Mouse (Mus musculus): ENCODE data around the gene Efcab5. TPM values are rescaled to one million over a fixed set of nuclear protein-coding genes. Genes with fewer than 3 reads are reported as not detected.
"Not testable (repeated sequence)": the region's sequence is repeated elsewhere in the genome, so short reads cannot be mapped to it uniquely, and the experiment has no call there.

The Efcab5 gene
- polyA plus RNA-seq, 1 experiment from 2014 or later, result 0.79 TPM

GRCm38 (mm10) chr11:77095206-77095605 is 93.6 kb downstream of the Efcab5 start:
- H3K9me3 ChIP-seq (replicated peaks), result no peaks in the 10 kb centered on the region
- no peak overlapping the region for H3K9ac ChIP-seq
- H3K27me3 ChIP-seq, result no peaks in the 10 kb centered on the region; the same call in 1 of the 2 replicates
- H3K4me2 ChIP-seq (replicated peaks), result no peak overlapping the region
- no peaks in the 10 kb centered on the region for H3K36me3 ChIP-seq
- no peak overlapping the region for H3K4me3 ChIP-seq (replicated peaks)
- WGBS, result 55% methylated on average over 10 of the region's 10 CpGs
- H3K4me1 ChIP-seq, result peaks cover 4% of the 10 kb centered on the region; the same call in 1 of the 2 replicates
- H3K27ac ChIP-seq (replicated peaks), result no peak overlapping the region
- ATAC-seq (ENCODE audit: insufficient number of reproducible peaks, low FRiP score, low TSS enrichment, low read depth), result no peak

- Histone ChIP-seq H3K4me2 (replicated peaks) (no peak overlapping the region), H3K27ac (replicated peaks) (no peak overlapping the region), H3K27me3 (no peaks in the 10 kb centered on the region), H3K36me3 (no peaks in the 10 kb centered on the region), H3K9ac (no peak overlapping the region), H3K4me1 (peaks cover 4% of the 10 kb centered on the region; the same call in 1 of the 2 replicates), H3K4me3 (replicated peaks) (no peak overlapping the region), H3K9me3 (replicated peaks) (no peaks in the 10 kb centered on the region)
- 58% methylated on average over 8 of the region's 8 CpGs for WGBS
- ATAC-seq (ENCODE audit: insufficient number of reproducible peaks, low FRiP score, low TSS enrichment, low read depth), result no peak
Observed at GRCm38 (mm10) chr11:77094136-77094535, 94.6 kb downstream of the Efcab5 start.

DNA sequence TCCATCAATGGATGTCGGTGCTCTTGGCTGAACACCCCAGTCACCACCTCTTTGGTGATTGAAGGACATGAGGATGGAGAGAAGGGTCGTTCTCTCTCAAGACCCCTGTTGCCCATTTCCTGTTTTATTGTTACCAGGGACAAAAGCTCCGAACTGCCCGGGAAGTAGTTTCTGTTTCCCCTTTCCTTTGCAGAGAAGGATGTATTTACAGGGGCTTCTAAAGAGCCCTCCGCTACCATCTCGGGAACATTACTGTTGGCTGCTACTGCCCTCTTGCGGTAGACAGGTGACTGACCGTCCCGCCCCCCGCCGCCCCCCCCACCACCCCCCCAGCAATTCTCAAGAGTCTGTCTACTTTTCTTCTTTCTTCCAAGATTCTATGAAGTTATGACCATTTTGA is 95.6 kb downstream of the Efcab5 start:
- no peak for ATAC-seq (ENCODE audit: insufficient number of reproducible peaks, low FRiP score, low TSS enrichment, low read depth)
- peaks cover 4% of the 10 kb centered on the region; the same call in 1 of the 2 replicates for H3K4me1 ChIP-seq
- H3K27ac ChIP-seq (replicated peaks), result no peak overlapping the region
- 1% methylated on average over 11 of the region's 11 CpGs for WGBS
- no peak overlapping the region for H3K9ac ChIP-seq
- H3K27me3 ChIP-seq, result no peaks in the 10 kb centered on the region
- no peaks in the 10 kb centered on the region for H3K36me3 ChIP-seq
- H3K9me3 ChIP-seq (replicated peaks), result no peaks in the 10 kb centered on the region
- peak overlapping the region; percentile 53 for H3K4me2 ChIP-seq (replicated peaks)
- peak overlapping the region; percentile 39 for H3K4me3 ChIP-seq (replicated peaks)

GRCm38 (mm10) chr11:77089162-77089561 is 99.6 kb downstream of the Efcab5 start:
- 61% methylated on average over 2 of the region's 2 CpGs for WGBS
- Histone ChIP-seq H3K9ac (no peak overlapping the region), H3K4me1 (no peaks in the 10 kb centered on the region), H3K27ac (replicated peaks) (no peak overlapping the region), H3K9me3 (replicated peaks) (no peaks in the 10 kb centered on the region), H3K36me3 (no peaks in the 10 kb centered on the region), H3K4me3 (replicated peaks) (no peak overlapping the region), H3K4me2 (replicated peaks) (no peak overlapping the region), H3K27me3 (no peaks in the 10 kb centered on the region)
- no peak for ATAC-seq (ENCODE audit: insufficient number of reproducible peaks, low FRiP score, low TSS enrichment, low read depth)

DNA sequence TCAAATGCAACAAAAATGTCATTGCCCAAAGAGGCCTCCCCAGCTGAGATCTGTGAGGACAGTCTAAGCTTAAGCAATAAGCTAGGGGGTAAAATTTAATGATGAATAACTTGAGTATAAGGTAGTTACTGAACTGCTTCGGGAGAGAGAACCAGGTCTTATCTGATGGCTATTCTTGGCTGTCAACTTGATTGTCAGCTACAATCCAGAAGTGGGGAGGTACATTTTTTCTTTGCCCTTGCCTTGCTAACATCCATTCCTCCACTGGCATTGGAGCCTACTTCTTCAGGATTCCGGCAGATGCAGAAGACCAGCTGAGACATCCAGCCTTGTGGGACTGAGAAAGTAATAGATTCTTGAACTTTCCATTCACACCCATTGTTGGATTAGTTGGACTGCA is 101.8 kb downstream of the Efcab5 start:
- Histone ChIP-seq H3K4me3 (replicated peaks) (no peak overlapping the region), H3K36me3 (no peaks in the 10 kb centered on the region), H3K9ac (no peak overlapping the region), H3K27ac (replicated peaks) (no peak overlapping the region), H3K4me1 (no peaks in the 10 kb centered on the region), H3K27me3 (peaks cover 3% of the 10 kb centered on the region; the same call in 1 of the 2 replicates), H3K9me3 (replicated peaks) (no peaks in the 10 kb centered on the region), H3K4me2 (replicated peaks) (no peak overlapping the region)
- WGBS, result 82% methylated on average over 2 of the region's 2 CpGs
- ATAC-seq (ENCODE audit: insufficient number of reproducible peaks, low FRiP score, low TSS enrichment, low read depth), result no peak

DNA sequence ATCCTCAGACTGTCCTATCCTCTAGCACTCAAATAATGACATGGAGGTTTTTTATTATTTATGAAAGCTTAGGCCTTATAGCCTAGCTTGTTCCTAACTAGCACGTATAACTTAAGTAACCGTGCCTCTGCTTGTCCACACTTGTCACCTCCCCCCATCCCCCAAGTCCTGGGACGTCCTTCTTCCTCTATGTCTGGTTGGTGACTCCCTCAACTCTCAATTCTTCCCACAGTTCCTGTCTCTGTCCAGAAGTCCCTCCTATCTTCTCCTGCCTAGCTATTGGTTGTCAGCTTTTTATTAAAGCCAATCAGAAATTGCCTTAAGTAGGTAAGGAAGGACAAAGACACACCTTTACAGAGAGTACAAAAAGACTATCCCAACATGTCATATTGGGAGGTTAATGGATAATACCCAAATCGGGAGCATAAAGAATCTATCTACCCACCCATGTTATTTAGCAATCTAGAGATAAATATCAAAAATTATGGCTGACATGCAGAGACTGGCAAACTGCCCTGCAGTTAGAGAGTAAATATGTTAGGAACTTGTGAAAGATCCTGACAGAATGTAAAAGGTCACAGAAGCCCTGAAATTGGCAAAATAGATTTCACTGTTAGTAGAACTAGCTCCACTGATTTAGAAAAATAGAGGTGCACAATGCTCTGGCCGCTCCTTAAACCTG is 104.6 kb downstream of the Efcab5 start:
- no peak overlapping the region for H3K27ac ChIP-seq (replicated peaks)
- H3K4me1 ChIP-seq, result no peaks in the 10 kb centered on the region
- no peak overlapping the region for H3K4me3 ChIP-seq (replicated peaks)
- no peaks in the 10 kb centered on the region for H3K36me3 ChIP-seq
- peaks cover 8% of the 10 kb centered on the region; the same call in 1 of the 2 replicates for H3K27me3 ChIP-seq
- ATAC-seq (ENCODE audit: insufficient number of reproducible peaks, low FRiP score, low TSS enrichment, low read depth), result no peak
- no peaks in the 10 kb centered on the region for H3K9me3 ChIP-seq (replicated peaks)
- no peak overlapping the region for H3K9ac ChIP-seq
- H3K4me2 ChIP-seq (replicated peaks), result no peak overlapping the region
- 40% methylated on average over 5 of the region's 5 CpGs for WGBS

- H3K9me3 ChIP-seq (replicated peaks), result no peaks in the 10 kb centered on the region
- peaks cover 18% of the 10 kb centered on the region for H3K36me3 ChIP-seq
- peaks cover 7% of the 10 kb centered on the region for H3K4me1 ChIP-seq
- no peak overlapping the region for H3K4me2 ChIP-seq (replicated peaks)
- no peak for ATAC-seq (ENCODE audit: insufficient number of reproducible peaks, low FRiP score, low TSS enrichment, low read depth)
- H3K27me3 ChIP-seq, result peaks cover 8% of the 10 kb centered on the region; the same call in 1 of the 2 replicates
- no peak overlapping the region for H3K9ac ChIP-seq
- H3K27ac ChIP-seq (replicated peaks), result no peak overlapping the region
- 71% methylated on average over 1 of the region's 1 CpGs for WGBS
- H3K4me3 ChIP-seq (replicated peaks), result no peak overlapping the region
Observed at GRCm38 (mm10) chr11:77079361-77079760, 109.4 kb downstream of the Efcab5 start.

DNA sequence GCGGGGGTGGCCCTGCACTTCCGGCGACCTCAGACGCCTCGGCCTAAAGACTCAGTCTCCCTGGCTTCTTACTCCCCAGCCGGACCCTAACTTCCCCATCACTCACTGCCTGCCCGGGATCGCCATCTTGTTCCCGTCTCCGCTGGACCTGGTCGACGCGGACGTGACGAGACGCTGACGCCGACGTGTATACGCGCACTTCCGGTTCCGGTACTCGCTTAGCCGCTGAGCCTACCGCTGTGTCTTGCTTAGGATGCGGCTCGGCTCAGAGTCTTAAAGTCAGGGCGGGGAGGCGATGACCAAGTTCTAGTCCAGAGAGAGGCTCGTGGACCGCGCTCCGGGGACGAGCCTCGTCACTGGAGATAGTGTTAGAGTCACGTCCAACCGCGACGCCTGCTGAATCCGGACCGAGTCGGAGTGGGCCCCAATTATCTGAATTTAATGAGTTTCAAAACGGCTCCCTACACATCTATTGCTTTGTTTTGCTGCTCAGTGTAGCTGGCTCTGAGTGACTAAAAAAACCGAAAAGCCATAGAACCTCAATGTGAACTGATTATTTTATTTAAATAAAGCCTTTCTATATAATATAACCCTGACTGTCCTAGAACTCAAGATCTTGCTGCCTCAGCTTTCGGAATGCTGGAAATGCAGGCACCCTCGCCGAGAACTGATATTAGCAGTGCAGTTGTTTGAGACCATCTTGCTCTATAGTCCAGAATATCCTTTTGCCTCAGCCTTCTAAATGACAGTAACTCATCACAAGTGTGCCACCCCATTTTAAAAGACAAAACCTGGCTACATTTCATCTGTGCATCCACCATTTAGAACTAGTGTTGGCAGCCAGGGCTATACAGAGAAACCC is 110.3 kb downstream of the Efcab5 start, which contains the start of gene Nsrp1:
Gene Nsrp1, minus strand, starts transcription at position 163 of the 862 bp plus-strand sequence.
- WGBS, result 5% methylated on average over 48 of the region's 48 CpGs
- Histone ChIP-seq H3K27me3 (peaks cover 8% of the 10 kb centered on the region; the same call in 1 of the 2 replicates), H3K4me1 (peaks cover 7% of the 10 kb centered on the region), H3K4me2 (replicated peaks) (peak within 1 kb of the TSS; percentile 79), H3K9me3 (replicated peaks) (no peaks in the 10 kb centered on the region), H3K9ac (peak within 1 kb of the TSS; percentile 75), H3K36me3 (peaks cover 25% of the 10 kb centered on the region), H3K27ac (replicated peaks) (peak within 1 kb of the TSS; percentile 93), H3K4me3 (replicated peaks) (peak within 1 kb of the TSS; percentile 80)
- peak; percentile 95 for ATAC-seq (ENCODE audit: insufficient number of reproducible peaks, low FRiP score, low TSS enrichment, low read depth)

GRCm38 (mm10) chr11:77077792-77078191 is 111.0 kb downstream of the Efcab5 start:
- Histone ChIP-seq H3K27ac (replicated peaks) (peak overlapping the region; percentile 93), H3K4me2 (replicated peaks) (peak overlapping the region; percentile 79), H3K27me3 (peaks cover 8% of the 10 kb centered on the region; the same call in 1 of the 2 replicates), H3K36me3 (peaks cover 31% of the 10 kb centered on the region), H3K4me1 (peaks cover 7% of the 10 kb centered on the region), H3K4me3 (replicated peaks) (peak overlapping the region; percentile 80), H3K9me3 (replicated peaks) (no peaks in the 10 kb centered on the region), H3K9ac (peak overlapping the region; percentile 75)
- no peak for ATAC-seq (ENCODE audit: insufficient number of reproducible peaks, low FRiP score, low TSS enrichment, low read depth)
- 2% methylated on average over 16 of the region's 16 CpGs for WGBS

- not testable (repeated sequence) for ATAC-seq (ENCODE audit: insufficient number of reproducible peaks, low FRiP score, low TSS enrichment, low read depth); H3K27ac ChIP-seq (replicated peaks); H3K27me3 ChIP-seq; H3K9me3 ChIP-seq (replicated peaks); H3K4me1 ChIP-seq
- H3K4me2 ChIP-seq (replicated peaks), result peak overlapping the region; percentile 79
- peak overlapping the region; percentile 80 for H3K4me3 ChIP-seq (replicated peaks)
- peaks cover 32% of the 10 kb centered on the region for H3K36me3 ChIP-seq
- H3K9ac ChIP-seq, result peak overlapping the region; percentile 75
- WGBS, result 59% methylated on average over 4 of the region's 4 CpGs
Observed at GRCm38 (mm10) chr11:77077331-77077730, 111.4 kb downstream of the Efcab5 start.

GRCm38 (mm10) chr11:77070721-77071120 is 118.0 kb downstream of the Efcab5 start:
- H3K4me1 ChIP-seq, result no peaks in the 10 kb centered on the region
- ATAC-seq (ENCODE audit: insufficient number of reproducible peaks, low FRiP score, low TSS enrichment, low read depth), result no peak
- 67% methylated on average over 4 of the region's 4 CpGs for WGBS
- no peak overlapping the region for H3K27ac ChIP-seq (replicated peaks)
- no peak overlapping the region for H3K4me2 ChIP-seq (replicated peaks)
- no peak overlapping the region for H3K9ac ChIP-seq
- H3K27me3 ChIP-seq, result no peaks in the 10 kb centered on the region
- no peaks in the 10 kb centered on the region for H3K9me3 ChIP-seq (replicated peaks)
- peaks cover 32% of the 10 kb centered on the region for H3K36me3 ChIP-seq
- H3K4me3 ChIP-seq (replicated peaks), result no peak overlapping the region

All from embryonic facial prominence, embryonic 15.5 days (tissue).